Mouse (Mus musculus) heart, postnatal 10 days (tissue): Measurements from ENCODE around the gene Vps51. TPM values are rescaled to one million over a fixed set of nuclear protein-coding genes. Genes with fewer than 3 reads are reported as not detected.
A peak's percentile ranks its signal among the peaks of the same experiment; 100 is the strongest.
"Not testable (repeated sequence)": the region's sequence is repeated elsewhere in the genome, so short reads cannot be mapped to it uniquely, and the experiment has no call there.

Experiments used
- DNase-seq, 2 experiments: peaks; one replicate each; pipeline ENCODE4 v3.0.0; 2021
- intact Hi-C: fragments of 180-260 bp; cut with DNase I; formaldehyde crosslinking; loops from one replicate; pipeline ENCODE4 v1.15.1; 2025
- total RNA-seq, 2 experiments: library from RNA; stranded (reverse); gene quantifications; 2 replicates each; pipeline ENCODE4 v1.2.3; 2021

Vps51 gene
- total RNA-seq, 2 experiments from 2014 or later, result 36.4 TPM

- no peak for DNase-seq
- intact Hi-C loops, result no loop called here
Observed at GRCm38 (mm10) chr19:6056696-6057095, 20.3 kb downstream of the Vps51 start.

GRCm38 (mm10) chr19:6054296-6054695, 22.7 kb downstream of the Vps51 start:
- intact Hi-C loops, result no loop called here
- DNase-seq, result no peak

GRCm38 (mm10) chr19:6052516-6052915, 24.5 kb downstream of the Vps51 start:
- intact Hi-C loops, result no loop called here

GRCm38 (mm10) chr19:6048681-6049410, 28.2 kb downstream of the Vps51 start:
- DNase-seq, result no peak
- intact Hi-C loops, result loop anchor here (5.0 kb wide), 1 partner anchor 78 kb away; the partner anchor contains the start of gene Snx15

More at GRCm38 (mm10) chr19:6052516-6052915, 24.5 kb downstream of the Vps51 start:
- DNase-seq, result no peak

GRCm38 (mm10) chr19:6047899-6048166, 29.2 kb downstream of the Vps51 start:
- intact Hi-C loops, result loop anchor here (5.0 kb wide), 1 partner anchor 79 kb away; the partner anchor contains the start of gene Snx15
- no peak for DNase-seq

GRCm38 (mm10) chr19:6047154-6047898, 29.7 kb downstream of the Vps51 start:
- DNase-seq, result no peak
- intact Hi-C loops, result loop anchor here (5.0 kb wide), 1 partner anchor 80 kb away; the partner anchor contains the start of gene Snx15

GRCm38 (mm10) chr19:6046294-6047153, 30.5 kb downstream of the Vps51 start, which contains the start of gene Syvn1:
TSS of gene Syvn1 (plus strand) at chr19:6046576.
- intact Hi-C loops, result loop anchor here (5.0 kb wide), 1 partner anchor 81 kb away; the partner anchor contains the start of gene Snx15

GRCm38 (mm10) chr19:6045366-6046293, 31.4 kb downstream of the Vps51 start:
- intact Hi-C loops, result loop anchor here (5.0 kb wide), 1 partner anchor 82 kb away; the partner anchor contains the start of gene Snx15

More at GRCm38 (mm10) chr19:6046294-6047153, 30.5 kb downstream of the Vps51 start, which contains the start of gene Syvn1:
- peak; percentile 94 to 95 for DNase-seq

GRCm38 (mm10) chr19:6044102-6044501, 32.9 kb downstream of the Vps51 start:
- not testable (repeated sequence) for DNase-seq
- intact Hi-C loops, result loop anchor here (1.0 kb wide), 1 partner anchor 79 kb away; no protein-coding TSS in a partner anchor

More at GRCm38 (mm10) chr19:6045366-6046293, 31.4 kb downstream of the Vps51 start:
- no peak for DNase-seq

GRCm38 (mm10) chr19:6042293-6042692, 34.7 kb downstream of the Vps51 start:
- DNase-seq, result no peak
- intact Hi-C loops, result no loop called here

GRCm38 (mm10) chr19:6040002-6040401, 37.0 kb downstream of the Vps51 start:
- DNase-seq, result no peak
- intact Hi-C loops, result no loop called here

- intact Hi-C loops, result no loop called here
- DNase-seq, result no peak
Observed at GRCm38 (mm10) chr19:6038326-6038725, 38.7 kb downstream of the Vps51 start.

- intact Hi-C loops, result no loop called here
- no peak for DNase-seq
Observed at GRCm38 (mm10) chr19:6037695-6038094, 39.3 kb downstream of the Vps51 start.

- DNase-seq, result no peak
- intact Hi-C loops, result no loop called here
Observed at GRCm38 (mm10) chr19:6035966-6036585, 41.0 kb downstream of the Vps51 start.

GRCm38 (mm10) chr19:6030520-6031280, 46.3 kb downstream of the Vps51 start:
- no peak for DNase-seq
- intact Hi-C loops, result no loop called here

GRCm38 (mm10) chr19:6029426-6029825, 47.6 kb downstream of the Vps51 start:
- DNase-seq, result no peak
- intact Hi-C loops, result no loop called here

- intact Hi-C loops, result no loop called here
- DNase-seq, result no peak
Observed at GRCm38 (mm10) chr19:6028991-6029390, 48.0 kb downstream of the Vps51 start.

- intact Hi-C loops, result no loop called here
- no peak for DNase-seq
Observed at GRCm38 (mm10) chr19:6023930-6024329, 53.1 kb downstream of the Vps51 start.
